Mouse (Mus musculus) heart, embryonic 15.5 days (tissue): ENCODE data around the gene Srsf2. TPM values are rescaled to one million over a fixed set of nuclear protein-coding genes. Genes with fewer than 3 reads are reported as not detected.
"Not testable (repeated sequence)": the region's sequence is repeated elsewhere in the genome, so short reads cannot be mapped to it uniquely, and the experiment has no call there.

Source experiments
- ATAC-seq: fragments of 200-750 bp; cut with Nextera tagmentation; replicated peaks from 2 replicates; pipeline ENCODE4 v1.8.0; 2017; ENCODE audit warnings: low read depth, moderate TSS enrichment; ENCODE audit not compliant: insufficient number of reproducible peaks, insufficient read depth, low FRiP score
- H3K27ac ChIP-seq: fragments of 300-500 bp; sonication (generic); 2 replicates; pipeline ENCODE4 v1.5.1; 2015; ENCODE audit warnings: mild to moderate bottlenecking, inconsistent platforms
- H3K27me3 ChIP-seq: fragments of 300-500 bp; sonication (generic); 2 replicates; pipeline ENCODE4 v1.6.1; 2015; ENCODE audit warnings: inconsistent platforms
- H3K36me3 ChIP-seq: fragments of 300-500 bp; sonication (generic); 2 replicates; pipeline ENCODE4 v1.6.1; 2015; ENCODE audit warnings: mild to moderate bottlenecking, inconsistent platforms
- H3K4me1 ChIP-seq: fragments of 300-500 bp; sonication (generic); replicated peaks from 2 replicates; pipeline ENCODE4 v1.6.1; 2015; ENCODE audit warnings: inconsistent platforms
- H3K4me2 ChIP-seq: fragments of 300-500 bp; sonication (generic); 2 replicates; pipeline ENCODE4 v1.6.1; 2015; ENCODE audit warnings: inconsistent platforms, mild to moderate bottlenecking, moderate library complexity
- H3K4me3 ChIP-seq: fragments of 300-500 bp; sonication (generic); 2 replicates; pipeline ENCODE4 v1.5.1; 2015; ENCODE audit warnings: mild to moderate bottlenecking, inconsistent platforms
- H3K9ac ChIP-seq: fragments of 300-500 bp; sonication (generic); 2 replicates; pipeline ENCODE4 v1.6.1; 2015; ENCODE audit warnings: mild to moderate bottlenecking, inconsistent platforms
- H3K9me3 ChIP-seq: fragments of 300-500 bp; sonication (generic); replicated peaks from 2 replicates; pipeline ENCODE4 v1.6.1; 2016; ENCODE audit warnings: inconsistent platforms
- WGBS: fragments of 180-500 bp; shearing (Covaris S2); methylation state at CpG from one replicate; pipeline ENCODE4 v1.1.7; 2015; ENCODE audit warnings: mixed read lengths; 5-methylcytosine and 5-hydroxymethylcytosine counted together
- polyA plus RNA-seq: library from polyadenylated mRNA; unstranded; fragments of >200 nt; fragmentation: Nextera tagmentation; extraction: Ambion mirVana; gene quantifications from 2 replicates; pipeline ENCODE4 v1.2.1, GENCODE M21; 2015

The Srsf2 gene
- polyA plus RNA-seq, 1 experiment from 2014 or later, result 479 TPM

DNA sequence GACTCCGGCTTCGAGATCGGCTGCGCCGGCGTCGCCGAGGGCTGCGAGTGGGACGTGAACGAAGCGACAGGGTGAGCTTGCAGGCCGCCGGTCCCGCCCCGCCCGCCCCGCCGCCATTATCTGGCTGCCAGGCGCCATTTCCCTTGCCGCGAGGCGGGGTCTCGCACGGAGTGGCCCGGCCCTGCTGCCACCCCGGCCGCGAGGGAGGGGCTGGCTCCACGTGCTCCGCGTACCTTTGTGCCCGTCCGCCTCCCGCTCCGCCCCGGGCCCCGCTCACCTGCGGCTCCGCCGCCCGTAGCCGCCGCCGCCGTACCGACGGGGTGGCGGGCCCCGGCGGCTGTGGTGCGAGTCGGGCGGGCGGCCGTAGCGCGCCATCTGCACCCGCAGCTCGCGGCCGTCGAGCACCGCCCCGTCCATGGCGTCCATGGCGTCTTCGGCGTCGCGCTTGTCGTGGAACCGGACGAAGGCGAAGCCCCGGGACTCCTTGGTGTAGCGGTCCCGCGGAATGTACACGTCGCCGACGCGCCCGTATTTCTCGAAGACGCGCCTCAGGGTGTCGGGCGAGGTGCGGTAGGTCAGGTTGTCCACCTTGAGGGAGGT lies 503 bp downstream of the Srsf2 start, which contains the start of gene Mfsd11:
Gene Mfsd11, plus strand, starts transcription at position 150 of the 600 bp plus-strand sequence.
- Histone ChIP-seq H3K36me3 (peaks cover 20% of the 10 kb centered on the region; the same call in 1 of the 2 replicates), H3K27ac (peak within 1 kb of the TSS; percentile 100), H3K4me3 (peak within 1 kb of the TSS; percentile 83), H3K27me3 (no peaks in the 10 kb centered on the region), H3K9ac (peak within 1 kb of the TSS; percentile 98), H3K4me2 (peak within 1 kb of the TSS; percentile 70), H3K9me3 (no peaks in the 10 kb centered on the region), H3K4me1 (peaks cover 26% of the 10 kb centered on the region)
- under 1% methylated on average over 70 of the region's 91 CpGs for WGBS
- ATAC-seq, result peak; percentile 65

- no peaks in the 10 kb centered on the region for H3K9me3 ChIP-seq
- peak overlapping the region; percentile 98 for H3K9ac ChIP-seq
- ATAC-seq, result no peak
- under 1% methylated on average over 29 of the region's 29 CpGs for WGBS
- H3K4me3 ChIP-seq, result peak overlapping the region; percentile 83
- no peaks in the 10 kb centered on the region for H3K27me3 ChIP-seq
- H3K4me2 ChIP-seq, result peak overlapping the region; percentile 70
- H3K36me3 ChIP-seq, result peaks cover 20% of the 10 kb centered on the region; the same call in 1 of the 2 replicates
- peak overlapping the region; percentile 100 for H3K27ac ChIP-seq
- peaks cover 21% of the 10 kb centered on the region for H3K4me1 ChIP-seq
Observed at GRCm38 (mm10) chr11:116851576-116852290, 1.2 kb downstream of the Srsf2 start.

DNA sequence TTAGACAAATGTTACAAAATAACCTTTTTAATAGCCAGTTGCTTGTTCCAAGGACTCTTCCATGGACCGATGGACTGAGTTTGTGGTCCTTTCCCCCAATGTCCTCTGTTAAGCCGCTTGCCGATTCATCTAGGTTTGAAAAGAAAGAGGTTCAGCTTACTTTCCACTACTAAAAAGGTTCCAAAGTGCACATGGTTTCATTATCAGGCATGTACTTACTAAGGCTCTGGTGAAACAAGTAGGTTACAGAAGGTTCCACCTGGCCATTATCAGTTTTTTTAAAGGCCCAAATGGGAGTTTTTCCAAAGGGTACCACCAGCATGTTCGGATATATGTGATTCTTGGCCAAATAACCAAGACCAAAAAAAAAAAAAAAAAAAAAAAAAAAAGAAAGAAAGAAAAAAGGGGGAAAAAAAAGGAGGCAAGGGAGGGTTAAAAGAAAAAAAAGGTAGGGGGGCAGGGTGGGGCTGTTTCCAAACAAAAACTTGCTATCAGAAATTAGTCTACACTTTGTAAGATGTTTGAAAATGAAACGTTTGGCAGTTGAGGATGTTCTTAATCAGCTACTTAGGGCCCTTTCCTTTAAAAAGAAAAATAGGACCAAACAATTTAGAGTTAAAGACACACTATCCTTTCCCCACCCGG lies 1.9 kb downstream of the Srsf2 start:
- H3K36me3 ChIP-seq, result peaks cover 20% of the 10 kb centered on the region; the same call in 1 of the 2 replicates

DNA sequence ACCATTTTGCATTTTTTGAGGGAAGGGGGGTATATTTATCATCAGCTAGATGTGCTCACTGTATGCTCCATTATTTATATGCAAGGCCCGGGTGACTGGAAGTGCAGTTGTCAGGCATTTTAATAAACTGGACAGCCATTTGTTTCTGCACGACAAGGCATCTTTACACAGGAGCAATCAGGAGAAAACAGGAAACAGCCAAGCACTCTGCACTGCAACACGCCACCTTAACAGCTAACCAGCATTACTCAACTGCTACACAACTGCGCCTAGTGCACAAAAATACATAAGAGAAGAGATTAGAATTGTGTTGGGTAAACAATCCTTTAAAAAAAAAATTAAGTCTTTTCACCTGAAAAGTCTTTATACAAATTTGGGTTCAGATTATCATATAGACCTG lies 2.8 kb downstream of the Srsf2 start:
- H3K4me2 ChIP-seq, result peak overlapping the region; percentile 70
- no peaks in the 10 kb centered on the region for H3K9me3 ChIP-seq
- peaks cover 20% of the 10 kb centered on the region; the same call in 1 of the 2 replicates for H3K36me3 ChIP-seq
- no peaks in the 10 kb centered on the region for H3K27me3 ChIP-seq
- ATAC-seq, result no peak
- peaks cover 19% of the 10 kb centered on the region for H3K4me1 ChIP-seq
- WGBS, result 38% methylated on average over 4 of the region's 4 CpGs
- H3K27ac ChIP-seq, result no peak overlapping the region
- H3K4me3 ChIP-seq, result peak overlapping the region; percentile 21; the same call in 1 of the 2 replicates
- H3K9ac ChIP-seq, result no peak overlapping the region

More for the DNA sequence above, 1.9 kb downstream of the Srsf2 start:
- H3K4me1 ChIP-seq, result peaks cover 21% of the 10 kb centered on the region
- H3K4me2 ChIP-seq, result peak overlapping the region; percentile 70
- ATAC-seq, result no peak
- H3K9me3 ChIP-seq, result no peaks in the 10 kb centered on the region
- peak overlapping the region; percentile 98 for H3K9ac ChIP-seq
- WGBS, result 28% methylated on average over 6 of the region's 6 CpGs
- peak overlapping the region; percentile 83 for H3K4me3 ChIP-seq
- no peaks in the 10 kb centered on the region for H3K27me3 ChIP-seq
- H3K27ac ChIP-seq, result peak overlapping the region; percentile 100; the same call in 1 of the 2 replicates

- Histone ChIP-seq H3K4me1 (peaks cover 16% of the 10 kb centered on the region), H3K4me3 (no peak overlapping the region), H3K27ac (no peak overlapping the region), H3K4me2 (no peak overlapping the region), H3K9ac (no peak overlapping the region), H3K9me3 (no peaks in the 10 kb centered on the region), H3K36me3 (peaks cover 20% of the 10 kb centered on the region; the same call in 1 of the 2 replicates), H3K27me3 (no peaks in the 10 kb centered on the region)
- ATAC-seq, result no peak
Observed at GRCm38 (mm10) chr11:116849587-116849986, 3.3 kb downstream of the Srsf2 start.

DNA sequence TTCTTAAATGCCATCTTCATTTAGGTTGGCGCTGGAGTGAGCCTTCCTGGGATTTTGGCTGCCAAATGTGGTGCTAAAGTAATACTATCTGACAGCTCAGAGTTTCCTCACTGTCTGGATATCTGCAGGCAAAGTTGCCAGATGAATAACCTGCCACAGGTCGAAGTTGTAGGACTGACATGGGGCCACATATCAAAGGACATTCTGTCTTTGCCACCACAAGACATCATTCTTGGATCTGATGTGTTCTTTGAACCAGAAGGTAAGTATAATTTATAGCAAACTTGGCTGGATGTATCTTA lies 4.1 kb downstream of the Srsf2 start:
- Histone ChIP-seq H3K36me3 (peaks cover 20% of the 10 kb centered on the region; the same call in 1 of the 2 replicates), H3K4me1 (peaks cover 17% of the 10 kb centered on the region)
- not testable (repeated sequence) for H3K4me3 ChIP-seq, H3K4me2 ChIP-seq, ATAC-seq, H3K27me3 ChIP-seq, H3K9me3 ChIP-seq, H3K9ac ChIP-seq, H3K27ac ChIP-seq
- WGBS, result 73% methylated on average over 2 of the region's 2 CpGs

DNA sequence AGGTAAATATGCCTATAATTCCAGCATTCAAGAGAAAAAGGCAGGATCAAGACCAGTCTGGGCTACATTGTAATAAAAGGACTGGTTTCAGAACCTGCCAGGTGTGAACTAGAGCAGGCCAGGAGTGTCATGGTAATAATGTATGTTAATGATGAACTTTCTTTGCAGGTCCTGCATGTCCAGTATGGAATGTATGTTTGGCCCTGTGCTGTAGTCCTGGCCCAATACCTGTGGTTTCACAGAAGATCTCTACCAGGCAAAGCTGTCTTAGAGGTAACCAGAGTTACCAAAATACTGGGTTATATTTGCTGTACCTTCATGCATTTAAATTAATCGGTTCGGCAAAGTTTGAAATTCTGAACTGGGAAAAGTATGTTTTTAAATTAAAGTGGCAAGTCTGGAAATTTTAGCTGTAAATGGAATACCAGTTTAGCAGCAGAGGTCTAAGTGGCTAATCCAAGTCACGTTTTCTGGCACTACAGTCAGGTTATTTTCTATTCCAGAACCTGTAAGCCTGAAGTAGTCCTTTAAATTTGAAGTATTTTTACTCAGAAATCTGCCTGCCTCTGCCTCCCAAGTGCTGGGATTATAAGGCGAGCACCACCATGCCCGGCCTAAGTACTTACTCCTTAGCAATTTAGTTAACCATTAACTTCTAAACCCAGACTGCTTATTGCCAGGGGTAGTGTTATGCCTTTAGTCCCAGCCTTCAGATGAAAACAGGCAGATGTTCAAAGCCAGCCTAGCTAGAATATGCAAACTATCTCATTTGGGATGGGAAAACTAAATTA lies 4.6 kb downstream of the Srsf2 start:
- no peak overlapping the region for H3K4me2 ChIP-seq
- H3K4me3 ChIP-seq, result no peak overlapping the region
- peaks cover 17% of the 10 kb centered on the region for H3K4me1 ChIP-seq
- H3K36me3 ChIP-seq, result peaks cover 20% of the 10 kb centered on the region; the same call in 1 of the 2 replicates
- no peaks in the 10 kb centered on the region for H3K27me3 ChIP-seq
- no peaks in the 10 kb centered on the region for H3K9me3 ChIP-seq
- no peak overlapping the region for H3K27ac ChIP-seq
- 79% methylated on average over 5 of the region's 5 CpGs for WGBS
- no peak overlapping the region for H3K9ac ChIP-seq
- no peak for ATAC-seq

- Histone ChIP-seq H3K4me2 (no peak overlapping the region), H3K27me3 (no peaks in the 10 kb centered on the region), H3K27ac (no peak overlapping the region), H3K4me1 (peaks cover 17% of the 10 kb centered on the region), H3K36me3 (peaks cover 20% of the 10 kb centered on the region; the same call in 1 of the 2 replicates), H3K9me3 (no peaks in the 10 kb centered on the region), H3K9ac (no peak overlapping the region), H3K4me3 (no peak overlapping the region)
- no peak for ATAC-seq
- 90% methylated on average over 3 of the region's 3 CpGs for WGBS
Observed at GRCm38 (mm10) chr11:116847187-116848085, 5.5 kb downstream of the Srsf2 start.

GRCm38 (mm10) chr11:116846593-116847181 lies 6.2 kb downstream of the Srsf2 start:
- Histone ChIP-seq H3K27me3 (no peaks in the 10 kb centered on the region), H3K9me3 (no peaks in the 10 kb centered on the region), H3K4me1 (peaks cover 18% of the 10 kb centered on the region), H3K36me3 (peaks cover 20% of the 10 kb centered on the region; the same call in 1 of the 2 replicates), H3K4me3 (no peak overlapping the region), H3K9ac (no peak overlapping the region), H3K4me2 (no peak overlapping the region), H3K27ac (no peak overlapping the region)
- 77% methylated on average over 4 of the region's 4 CpGs for WGBS
- ATAC-seq, result no peak
